Mouse (Mus musculus): ENCODE results near the gene Tnrc6c. TPM values are rescaled to one million over a fixed set of nuclear protein-coding genes. Genes with fewer than 3 reads are reported as not detected.

The Tnrc6c gene
- total RNA-seq, 2 experiments from 2014 or later, result 89.8 to 90.7 TPM

DNA sequence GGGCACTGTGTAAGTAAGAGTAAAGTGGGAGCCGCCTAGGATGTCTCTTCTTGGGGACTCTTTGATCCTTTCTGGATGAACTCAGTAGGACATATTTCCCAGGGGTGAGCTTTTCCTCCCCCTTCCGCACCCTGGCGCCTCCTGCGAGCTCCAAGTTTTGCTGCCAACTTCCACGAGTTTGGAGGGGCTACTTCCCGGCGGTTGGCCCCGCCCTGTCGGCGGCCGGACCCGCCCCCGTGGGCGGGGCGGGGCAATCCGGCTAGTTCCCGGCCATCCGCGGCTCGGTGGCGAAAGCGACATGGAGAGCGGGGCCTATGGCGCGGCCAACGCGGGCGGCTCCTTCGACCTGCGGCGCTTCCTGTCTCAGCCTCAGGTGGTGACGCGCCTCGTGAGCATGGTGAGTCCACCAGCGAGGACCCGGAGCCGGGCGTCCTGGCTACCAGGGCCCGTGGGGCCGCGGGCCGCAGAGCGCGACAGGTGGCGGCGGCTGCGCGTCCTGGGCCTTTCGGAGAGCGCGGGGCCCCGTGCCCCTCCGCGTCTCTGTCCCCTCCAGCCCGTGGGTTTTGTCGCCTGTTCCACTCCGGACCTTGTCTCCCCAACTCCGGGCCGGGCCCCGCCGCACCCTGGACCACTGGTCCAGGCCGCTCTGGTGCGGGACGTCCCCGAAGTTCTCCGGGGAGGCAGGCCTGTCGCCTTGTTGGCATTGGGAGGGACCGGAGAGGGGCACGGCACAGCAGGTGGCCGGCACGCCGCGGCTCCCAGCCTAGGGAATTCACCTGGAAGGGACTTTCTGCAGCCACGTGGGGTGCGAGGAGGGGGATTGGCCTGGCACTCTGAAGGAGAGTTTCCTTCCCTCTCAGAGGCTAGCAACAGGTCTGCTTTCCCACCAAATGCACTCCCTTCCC is 155.6 kb downstream of the Tnrc6c start, which contains the start of the genes Gm20708 and Syngr2:
Gene Gm20708, plus strand, starts transcription at position 262 of the 905 bp plus-strand sequence.
Gene Syngr2, plus strand, starts transcription at position 262 of the 905 bp plus-strand sequence.
- intact Hi-C loops (cut with DNase I), result no loop called here
- DNase-seq, result peak; percentile 58

- intact Hi-C loops (cut with DNase I), result no loop called here
- peak; percentile 82 for DNase-seq
These were observed 156.4 kb downstream of the Tnrc6c start for GRCm38 (mm10) chr11:117810401-117811046.

Other genes with a start within 250 kb of the Tnrc6c start
- gene Gm11733, start 169.9 kb upstream of the Tnrc6c start, total RNA-seq (2021), result not detected
- 1 to 10 TPM; 1.2 to 1.5 TPM for gene Tmc8, start 127.8 kb downstream of the Tnrc6c start, total RNA-seq (2021)
- gene Tmc6, start 127.9 kb downstream of the Tnrc6c start, total RNA-seq (2021), result 1 to 10 TPM; 3.5 TPM
- not detected for gene 6030468B19Rik, start 143.4 kb downstream of the Tnrc6c start, total RNA-seq (2021)
- 1 to 10 TPM; 4.4 to 5.1 TPM for gene Gm20708, start 155.4 kb downstream of the Tnrc6c start, total RNA-seq (2021)
- 10 to 100 TPM in 1 of 2 experiments, 1 to 10 TPM in 1; 9.2 to 14.1 TPM for gene Syngr2, start 155.4 kb downstream of the Tnrc6c start, total RNA-seq (2021)
- gene Afmid, start 171.6 kb downstream of the Tnrc6c start, total RNA-seq (2021), result 10 to 100 TPM in 1 of 2 experiments, 1 to 10 TPM in 1; 7.8 to 11.5 TPM
- gene Tk1, start 171.8 kb downstream of the Tnrc6c start, total RNA-seq (2021), result 1 to 10 TPM; 8.9 to 9.0 TPM
- 1 to 10 TPM; 6.3 to 6.7 TPM for gene Birc5, start 195.0 kb downstream of the Tnrc6c start, total RNA-seq (2021)
- not detected for gene Tmem235, start 206.5 kb downstream of the Tnrc6c start, total RNA-seq (2021)
- gene Tha1, start 219.2 kb downstream of the Tnrc6c start, total RNA-seq (2021), result 1 to 10 TPM; 2.1 to 3.3 TPM

All from left cerebral cortex, postnatal 4 days (tissue).